Comparison of ENCODE assay signal across 13 mouse cellular contexts in genomic region chr3:34868698-34869409, GRCm38 (mm10).
DNase-seq lines count a peak whose midpoint lies in the region; ATAC-seq and TF ChIP-seq lines count a peak whose summit lies in the region.
"Had no signal": no experiment of that assay in that cellular context is flagged by ENCODE, and none has a peak within 500 bp of the region (broad histone marks: within the 10 kb centered on the region; RNA-seq: fewer than 3 reads in every experiment).

No protein-coding gene starts in this region.

- ATAC-seq in limb, embryonic 11.5 days (ENCODE audit: insufficient number of reproducible peaks, low FRiP score, low TSS enrichment, low read depth): no peak
- ATAC-seq in embryonic facial prominence, embryonic 14.5 days (ENCODE audit: low read depth): peak; percentile 83
- ATAC-seq in hindbrain, embryonic 11.5 days (ENCODE audit: low FRiP score): no peak
- ATAC-seq in midbrain, postnatal 0 days (ENCODE audit: low FRiP score): peak; percentile 35; the same call in 1 of the 2 replicates
- ATAC-seq: Patski had no signal

- no peaks in the 10 kb centered on the region; the same call in 1 of the 2 replicates for H3K4me1 ChIP-seq in limb, embryonic 11.5 days (ENCODE audit: control insufficient read depth, insufficient read depth, low read length)
- peaks cover 8% of the 10 kb centered on the region; the same call in 1 of the 2 replicates for H3K4me1 ChIP-seq in limb, embryonic 10.5 days
- no peaks in the 10 kb centered on the region for H3K4me1 ChIP-seq in embryonic facial prominence, embryonic 14.5 days (ENCODE audit: control insufficient read depth, insufficient read depth, low read length)
- H3K4me1 ChIP-seq in hindbrain, embryonic 11.5 days (replicated peaks; ENCODE audit: control insufficient read depth, insufficient read depth, low read length): no peaks in the 10 kb centered on the region; the same call in 1 of the 2 replicates
- no peaks in the 10 kb centered on the region for H3K4me1 ChIP-seq in midbrain, postnatal 0 days (ENCODE audit: insufficient read depth, low read length)

- no peak overlapping the region for H3K4me2 ChIP-seq in limb, embryonic 11.5 days (ENCODE audit: low read depth, severe bottlenecking)
- no peak overlapping the region for H3K4me2 ChIP-seq in embryonic facial prominence, embryonic 14.5 days (ENCODE audit: low read depth, low read length)
- H3K4me2 ChIP-seq in hindbrain, embryonic 11.5 days (replicated peaks; ENCODE audit: low read depth, low read length): no peak overlapping the region
- no peak overlapping the region for H3K4me2 ChIP-seq in midbrain, postnatal 0 days (ENCODE audit: low read depth, low read length, poor library complexity, severe bottlenecking)

- no peaks in the 10 kb centered on the region for H3K9me3 ChIP-seq in limb, embryonic 11.5 days (ENCODE audit: control insufficient read depth, low read length)
- no peaks in the 10 kb centered on the region for H3K9me3 ChIP-seq in limb, embryonic 10.5 days (replicated peaks)
- H3K9me3 ChIP-seq in embryonic facial prominence, embryonic 14.5 days (ENCODE audit: control insufficient read depth, low read length): no peaks in the 10 kb centered on the region
- no peaks in the 10 kb centered on the region for H3K9me3 ChIP-seq in hindbrain, embryonic 11.5 days (ENCODE audit: control insufficient read depth, low read length)
- no peaks in the 10 kb centered on the region for H3K9me3 ChIP-seq in midbrain, postnatal 0 days (ENCODE audit: low read length)

- no peak overlapping the region for H3K27ac ChIP-seq in limb, embryonic 11.5 days (replicated peaks; ENCODE audit: low read depth, low read length)
- H3K27ac ChIP-seq in limb, embryonic 10.5 days: no peak overlapping the region
- no peak overlapping the region for H3K27ac ChIP-seq in embryonic facial prominence, embryonic 14.5 days (replicated peaks; ENCODE audit: low read depth, low read length)
- H3K27ac ChIP-seq in hindbrain, embryonic 11.5 days (ENCODE audit: low read depth, low read length): no peak overlapping the region
- no peak overlapping the region for H3K27ac ChIP-seq in midbrain, postnatal 0 days (ENCODE audit: low read depth, low read length)
- H3K27ac ChIP-seq: liver, embryonic 14.5 days; macrophage had no signal

- H3K36me3 ChIP-seq in limb, embryonic 11.5 days (ENCODE audit: control insufficient read depth, insufficient read depth, low read length): no peaks in the 10 kb centered on the region
- H3K36me3 ChIP-seq in limb, embryonic 10.5 days: no peaks in the 10 kb centered on the region
- H3K36me3 ChIP-seq in embryonic facial prominence, embryonic 14.5 days (ENCODE audit: control insufficient read depth, insufficient read depth, low read length): no peaks in the 10 kb centered on the region
- no peaks in the 10 kb centered on the region for H3K36me3 ChIP-seq in hindbrain, embryonic 11.5 days (ENCODE audit: control insufficient read depth, insufficient read depth, low read length)
- H3K36me3 ChIP-seq in midbrain, postnatal 0 days (ENCODE audit: insufficient read depth, low read length): no peaks in the 10 kb centered on the region

- no peak for TF ChIP-seq CTCF in midbrain, postnatal 0 days (IDR thresholded peaks at IDR 0.05)

- no peak overlapping the region for H3K4me3 ChIP-seq in limb, embryonic 11.5 days (ENCODE audit: low read depth, low read length)
- no peak overlapping the region for H3K4me3 ChIP-seq in limb, embryonic 10.5 days
- no peak overlapping the region for H3K4me3 ChIP-seq in embryonic facial prominence, embryonic 14.5 days (ENCODE audit: low read depth, low read length)
- no peak overlapping the region for H3K4me3 ChIP-seq in hindbrain, embryonic 11.5 days (ENCODE audit: low read depth, low read length)
- H3K4me3 ChIP-seq in midbrain, postnatal 0 days (ENCODE audit: low read depth, low read length): no peak overlapping the region

- DNase-seq in limb, embryonic 11.5 days (ENCODE audit: low spot score): peak; percentile 28
- DNase-seq in limb, embryonic 10.5 days (ENCODE audit: low spot score): no peak
- DNase-seq in embryonic facial prominence, embryonic 14.5 days (ENCODE audit: low spot score): peak; percentile 75
- DNase-seq in hindbrain, embryonic 11.5 days (ENCODE audit: low spot score): peak; percentile 28
- DNase-seq in midbrain, postnatal 0 days (ENCODE audit: low spot score): peak; percentile 14
- DNase-seq in urinary bladder, postnatal 14 days (ENCODE audit: low spot score): no peak
- no peak for DNase-seq in B cell, adult 2 months
- DNase-seq in layer of hippocampus, postnatal 36 days: no peak
- DNase-seq: adrenal gland, adult 8-10 months; kidney, adult 11 months had no signal

- WGBS in limb, embryonic 11.5 days: 13% methylated on average over 16 of the region's 16 CpGs
- WGBS in limb, embryonic 10.5 days: 16% methylated on average over 16 of the region's 16 CpGs
- 42% methylated on average over 16 of the region's 16 CpGs for WGBS in embryonic facial prominence, embryonic 14.5 days
- WGBS in hindbrain, embryonic 11.5 days: 52% methylated on average over 16 of the region's 16 CpGs
- 44% methylated on average over 16 of the region's 16 CpGs for WGBS in midbrain, postnatal 0 days

- H3K27me3 ChIP-seq in limb, embryonic 11.5 days (ENCODE audit: control insufficient read depth, insufficient read depth, low read length): no peaks in the 10 kb centered on the region
- 0 out of 2 replicates have a peak, but pooled peaks cover 11% of the 10 kb centered on the region for H3K27me3 ChIP-seq in limb, embryonic 10.5 days (ENCODE audit: low read depth, poor library complexity, severe bottlenecking)
- H3K27me3 ChIP-seq in embryonic facial prominence, embryonic 14.5 days (replicated peaks; ENCODE audit: control insufficient read depth, insufficient read depth, low read length): no peaks in the 10 kb centered on the region
- no peaks in the 10 kb centered on the region for H3K27me3 ChIP-seq in hindbrain, embryonic 11.5 days (ENCODE audit: control insufficient read depth, insufficient read depth, low read length)
- no peaks in the 10 kb centered on the region for H3K27me3 ChIP-seq in midbrain, postnatal 0 days (ENCODE audit: insufficient read depth, low read length)
- H3K27me3 ChIP-seq: Patski had no signal

- no peak overlapping the region for H3K9ac ChIP-seq in limb, embryonic 11.5 days (ENCODE audit: low read length)
- no peak overlapping the region for H3K9ac ChIP-seq in embryonic facial prominence, embryonic 14.5 days (ENCODE audit: low read depth, low read length)
- peak overlapping the region; percentile 15; the same call in 1 of the 2 replicates for H3K9ac ChIP-seq in hindbrain, embryonic 11.5 days (ENCODE audit: low read depth, low read length)
- H3K9ac ChIP-seq in midbrain, postnatal 0 days (replicated peaks; ENCODE audit: low read length, poor library complexity, severe bottlenecking): no peak overlapping the region
- H3K9ac ChIP-seq: liver, embryonic 14.5 days had no signal

Comparison
In these comparisons a context has a peak if more than half of its experiments do, and no peak if none do; other contexts are left out.
1. DNase-seq: peak in limb, embryonic 11.5 days (single experiment), embryonic facial prominence, embryonic 14.5 days (single experiment), hindbrain, embryonic 11.5 days (single experiment) and midbrain, postnatal 0 days (single experiment); none in limb, embryonic 10.5 days (single experiment), urinary bladder, postnatal 14 days (single experiment), B cell, adult 2 months (0 of 2) and layer of hippocampus, postnatal 36 days (0 of 2).
2. ATAC-seq: peak in embryonic facial prominence, embryonic 14.5 days (single experiment) and midbrain, postnatal 0 days (single experiment); none in limb, embryonic 11.5 days (single experiment) and hindbrain, embryonic 11.5 days (single experiment).